Mouse (Mus musculus) kidney, embryonic 16.5 days (tissue): Measurements from ENCODE around the gene Cblc. TPM values are rescaled to one million over a fixed set of nuclear protein-coding genes. Genes with fewer than 3 reads are reported as not detected.
"Not testable (repeated sequence)": the region's sequence is repeated elsewhere in the genome, so short reads cannot be mapped to it uniquely, and the experiment has no call there.

Source experiments
- ATAC-seq: fragments of 200-750 bp; cut with Nextera tagmentation; 2 replicates; pipeline ENCODE4 v1.8.0; 2017; ENCODE audit warnings: moderate TSS enrichment; ENCODE audit not compliant: low FRiP score, low TSS enrichment
- H3K27ac ChIP-seq: fragments of 300-500 bp; sonication (generic); 2 replicates; pipeline ENCODE4 v1.5.1; 2014; ENCODE audit warnings: low read length
- H3K27me3 ChIP-seq: fragments of 300-500 bp; sonication (generic); 2 replicates; pipeline ENCODE4 v1.6.1; 2014; ENCODE audit warnings: low read length, control low read depth, mixed read lengths; ENCODE audit not compliant: insufficient read depth
- H3K36me3 ChIP-seq: fragments of 300-500 bp; sonication (generic); 2 replicates; pipeline ENCODE4 v1.6.1; 2014; ENCODE audit warnings: low read length, control low read depth, mixed read lengths; ENCODE audit not compliant: insufficient read depth
- H3K4me1 ChIP-seq: fragments of 300-500 bp; sonication (generic); 2 replicates; pipeline ENCODE4 v1.6.1; 2014; ENCODE audit warnings: low read length, control low read depth, mixed read lengths; ENCODE audit not compliant: insufficient read depth
- H3K4me2 ChIP-seq: fragments of 300-500 bp; sonication (generic); replicated peaks from 2 replicates; pipeline ENCODE4 v1.6.1; 2014; ENCODE audit warnings: low read depth, low read length
- H3K4me3 ChIP-seq: fragments of 300-500 bp; sonication (generic); 2 replicates; pipeline ENCODE4 v1.5.1; 2014; ENCODE audit warnings: mild to moderate bottlenecking, low read length
- H3K9ac ChIP-seq: fragments of 300-500 bp; sonication (generic); replicated peaks from 2 replicates; pipeline ENCODE4 v1.6.1; 2014; ENCODE audit warnings: low read length
- H3K9me3 ChIP-seq: fragments of 300-500 bp; sonication (generic); 2 replicates; pipeline ENCODE4 v1.6.1; 2016; ENCODE audit warnings: low read length, control low read depth
- WGBS: fragments of 180-500 bp; shearing (Covaris S2); extraction: QIAGEN DNeasy Blood & Tissue Kit; methylation state at CpG from one replicate; pipeline ENCODE4 v1.1.7; 2014; 5-methylcytosine and 5-hydroxymethylcytosine counted together
- polyA plus RNA-seq: library from polyadenylated mRNA; unstranded; fragments of >200 nt; fragmentation: Nextera tagmentation; extraction: Ambion mirVana; gene quantifications from 2 replicates; pipeline ENCODE4 v1.2.1, GENCODE M21; 2015

Gene Cblc
- polyA plus RNA-seq, 1 experiment from 2014 or later, result 9.4 TPM

DNA sequence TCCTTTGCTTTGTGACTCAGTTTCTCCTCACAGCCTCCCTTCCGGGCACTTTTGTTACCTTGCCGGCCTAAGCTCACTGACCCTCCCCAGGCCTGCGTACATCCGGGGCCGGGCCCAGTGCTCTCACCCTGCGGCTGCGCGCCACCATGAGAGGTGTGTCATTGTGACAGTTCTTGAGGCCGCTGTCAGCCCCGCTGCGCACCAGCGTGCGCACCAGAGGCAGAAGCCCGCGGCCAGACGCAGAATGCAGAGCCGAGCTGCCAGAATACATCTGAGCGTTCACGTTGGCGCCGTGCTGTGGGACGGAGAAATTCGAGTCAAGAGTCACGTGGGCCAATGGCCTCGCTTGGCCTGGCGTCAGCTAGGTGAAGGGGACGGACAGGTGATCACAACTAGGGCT lies 12.8 kb upstream of the Cblc start:
- H3K4me2 ChIP-seq, result peak overlapping the region; percentile 47
- no peaks in the 10 kb centered on the region for H3K36me3 ChIP-seq
- no peak overlapping the region for H3K27ac ChIP-seq
- H3K4me3 ChIP-seq, result peak overlapping the region; percentile 34
- H3K4me1 ChIP-seq, result peaks cover 11% of the 10 kb centered on the region; the same call in 1 of the 2 replicates
- ATAC-seq, result peak; percentile 54; the same call in 1 of the 2 replicates
- H3K27me3 ChIP-seq, result peaks cover 32% of the 10 kb centered on the region
- H3K9ac ChIP-seq, result peak overlapping the region; percentile 17; the same call in 1 of the 2 replicates
- 6% methylated on average over 27 of the region's 27 CpGs for WGBS
- peaks cover 6% of the 10 kb centered on the region; the same call in 1 of the 2 replicates for H3K9me3 ChIP-seq

DNA sequence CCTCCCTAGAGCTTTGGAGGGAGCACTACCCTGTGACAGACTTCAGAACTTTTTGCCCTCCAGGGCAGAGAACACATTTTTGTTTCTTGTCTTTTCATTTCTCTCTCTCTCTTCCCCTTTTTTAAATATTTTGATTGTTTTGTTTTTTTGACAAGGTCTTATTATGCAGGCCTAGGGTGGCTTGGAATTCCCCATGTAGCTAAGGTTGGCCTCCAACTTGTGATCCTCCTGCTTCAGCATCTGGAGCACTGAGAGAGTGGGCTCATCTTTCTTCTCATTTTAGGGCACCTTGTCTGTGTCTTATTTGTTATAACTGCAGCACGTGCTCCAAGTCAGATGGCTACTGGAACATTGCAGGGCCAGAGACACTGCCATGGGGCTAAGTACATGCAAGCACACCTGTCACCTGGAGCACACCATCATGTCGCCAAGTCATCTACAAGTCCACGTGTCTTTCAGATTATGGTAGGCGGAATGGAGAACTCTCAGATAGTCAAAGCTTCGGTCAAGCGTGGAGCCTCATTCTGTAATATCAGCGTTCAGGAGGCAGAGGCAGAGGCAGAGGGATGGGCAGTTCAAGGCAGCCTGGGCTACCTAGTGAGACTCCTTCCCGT lies 9.9 kb upstream of the Cblc start:
- Histone ChIP-seq H3K4me3 (no peak overlapping the region), H3K4me2 (no peak overlapping the region), H3K27ac (no peak overlapping the region), H3K4me1 (peaks cover 11% of the 10 kb centered on the region; the same call in 1 of the 2 replicates), H3K27me3 (peaks cover 20% of the 10 kb centered on the region), H3K36me3 (no peaks in the 10 kb centered on the region), H3K9me3 (peaks cover 6% of the 10 kb centered on the region; the same call in 1 of the 2 replicates), H3K9ac (no peak overlapping the region)
- no peak for ATAC-seq
- WGBS, result 82% methylated on average over 8 of the region's 8 CpGs

DNA sequence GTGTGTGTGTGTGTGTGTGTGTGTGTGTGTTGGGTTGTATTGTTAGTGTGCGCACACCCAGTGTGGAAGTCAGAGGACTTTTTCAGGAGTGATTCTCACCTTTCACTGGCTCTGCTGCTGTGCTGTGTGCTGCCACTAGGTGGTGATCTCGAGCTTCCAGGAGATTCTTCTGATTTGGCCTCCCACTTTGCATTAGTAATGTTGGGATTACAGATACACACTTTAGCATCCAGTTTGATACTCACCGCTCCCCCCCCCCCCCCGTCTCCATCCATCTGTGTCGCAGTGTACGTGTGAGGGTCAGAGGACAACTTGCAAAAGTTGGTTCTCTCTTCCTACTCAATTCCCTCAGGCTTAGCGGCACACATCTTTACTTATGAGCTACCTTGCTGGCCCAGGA lies 6.4 kb upstream of the Cblc start:
- H3K27me3 ChIP-seq, result no peaks in the 10 kb centered on the region
- peaks cover 6% of the 10 kb centered on the region; the same call in 1 of the 2 replicates for H3K9me3 ChIP-seq
- no peaks in the 10 kb centered on the region for H3K36me3 ChIP-seq
- no peak; the same call in 1 of the 2 replicates for ATAC-seq
- no peak overlapping the region for H3K4me2 ChIP-seq
- 17% methylated on average over 7 of the region's 7 CpGs for WGBS
- H3K9ac ChIP-seq, result no peak overlapping the region
- no peak overlapping the region for H3K27ac ChIP-seq
- H3K4me3 ChIP-seq, result no peak overlapping the region
- H3K4me1 ChIP-seq, result no peaks in the 10 kb centered on the region

DNA sequence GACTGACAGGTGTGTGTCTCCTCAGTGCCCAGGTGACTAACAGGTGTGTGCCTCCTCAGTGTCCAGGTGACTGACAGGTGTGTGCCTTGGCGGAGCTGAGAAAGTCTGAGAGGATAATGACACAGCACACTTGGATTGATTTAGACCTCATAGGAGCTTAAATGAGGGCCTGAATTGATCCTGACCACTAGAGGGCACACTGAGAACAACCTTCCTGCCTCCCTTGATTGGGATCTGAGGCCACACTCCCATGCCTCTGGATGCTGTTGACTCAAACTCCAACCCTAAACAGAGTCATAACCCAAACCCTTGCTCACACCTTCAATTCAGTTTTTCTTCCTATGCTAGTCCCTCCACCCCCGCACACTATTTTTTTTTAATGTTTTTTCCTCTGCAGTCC lies 4.2 kb upstream of the Cblc start:
- Histone ChIP-seq H3K4me2 (no peak overlapping the region), H3K27me3 (peaks cover 16% of the 10 kb centered on the region), H3K4me3 (no peak overlapping the region), H3K9me3 (peaks cover 6% of the 10 kb centered on the region; the same call in 1 of the 2 replicates), H3K9ac (no peak overlapping the region), H3K4me1 (no peaks in the 10 kb centered on the region), H3K36me3 (no peaks in the 10 kb centered on the region), H3K27ac (no peak overlapping the region)
- WGBS, result 19% methylated on average over 2 of the region's 2 CpGs
- no peak for ATAC-seq

DNA sequence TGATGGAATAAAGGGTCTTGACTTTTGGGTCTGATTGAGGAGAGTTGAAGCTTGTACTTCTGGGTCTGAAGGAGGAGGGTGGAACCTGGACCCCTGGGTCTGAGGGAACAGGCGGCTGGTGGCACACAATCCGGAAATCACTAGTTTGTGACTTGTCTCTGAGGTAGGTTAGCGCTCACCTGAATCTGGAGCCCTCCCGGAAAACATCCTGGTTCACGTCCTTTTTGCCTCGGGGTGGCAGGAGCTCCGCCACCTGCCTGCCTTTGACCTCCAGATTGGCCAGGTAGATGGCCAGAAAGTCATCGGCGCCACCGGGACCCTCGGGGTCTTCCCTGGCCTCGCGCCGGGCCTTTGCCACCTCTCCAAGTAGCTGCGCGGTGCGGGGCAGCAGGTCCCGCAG lies 355 bp downstream of the Cblc start:
- ATAC-seq, result no peak
- H3K27ac ChIP-seq, result no peak overlapping the region

DNA sequence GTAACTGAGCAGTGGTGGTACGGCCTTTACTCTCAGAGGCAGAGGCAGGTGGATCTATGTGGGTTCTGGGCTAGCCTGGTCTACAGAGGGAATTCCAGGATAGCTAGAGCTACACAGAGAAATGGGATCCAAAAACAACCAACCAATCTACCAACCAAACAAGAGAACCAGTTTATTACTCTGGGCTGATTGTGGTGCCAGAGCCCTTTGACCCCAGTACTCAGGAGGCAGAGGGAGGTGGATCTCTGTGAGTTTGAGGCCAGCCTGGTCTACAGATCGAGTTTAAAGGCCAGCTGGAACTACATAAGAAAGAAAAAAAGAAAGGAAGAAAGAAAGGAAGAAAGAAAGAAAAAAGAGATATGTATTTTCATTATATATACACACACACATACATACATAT lies 1.4 kb downstream of the Cblc start:
- 67% methylated on average over 2 of the region's 2 CpGs for WGBS
- H3K36me3 ChIP-seq, result no peaks in the 10 kb centered on the region
- H3K27ac ChIP-seq, result no peak overlapping the region
- peaks cover 18% of the 10 kb centered on the region for H3K27me3 ChIP-seq
- H3K4me3 ChIP-seq, result no peak overlapping the region
- no peaks in the 10 kb centered on the region for H3K9me3 ChIP-seq
- no peak overlapping the region for H3K9ac ChIP-seq
- ATAC-seq, result no peak
- H3K4me1 ChIP-seq, result no peaks in the 10 kb centered on the region
- H3K4me2 ChIP-seq, result no peak overlapping the region

More for the DNA sequence above, 355 bp downstream of the Cblc start:
- Histone ChIP-seq H3K9me3 (no peaks in the 10 kb centered on the region), H3K36me3 (no peaks in the 10 kb centered on the region), H3K4me3 (peak overlapping the region; percentile 48), H3K4me2 (peak overlapping the region; percentile 55), H3K4me1 (no peaks in the 10 kb centered on the region), H3K27me3 (peaks cover 18% of the 10 kb centered on the region), H3K9ac (peak overlapping the region; percentile 59)
- WGBS, result 10% methylated on average over 18 of the region's 18 CpGs

DNA sequence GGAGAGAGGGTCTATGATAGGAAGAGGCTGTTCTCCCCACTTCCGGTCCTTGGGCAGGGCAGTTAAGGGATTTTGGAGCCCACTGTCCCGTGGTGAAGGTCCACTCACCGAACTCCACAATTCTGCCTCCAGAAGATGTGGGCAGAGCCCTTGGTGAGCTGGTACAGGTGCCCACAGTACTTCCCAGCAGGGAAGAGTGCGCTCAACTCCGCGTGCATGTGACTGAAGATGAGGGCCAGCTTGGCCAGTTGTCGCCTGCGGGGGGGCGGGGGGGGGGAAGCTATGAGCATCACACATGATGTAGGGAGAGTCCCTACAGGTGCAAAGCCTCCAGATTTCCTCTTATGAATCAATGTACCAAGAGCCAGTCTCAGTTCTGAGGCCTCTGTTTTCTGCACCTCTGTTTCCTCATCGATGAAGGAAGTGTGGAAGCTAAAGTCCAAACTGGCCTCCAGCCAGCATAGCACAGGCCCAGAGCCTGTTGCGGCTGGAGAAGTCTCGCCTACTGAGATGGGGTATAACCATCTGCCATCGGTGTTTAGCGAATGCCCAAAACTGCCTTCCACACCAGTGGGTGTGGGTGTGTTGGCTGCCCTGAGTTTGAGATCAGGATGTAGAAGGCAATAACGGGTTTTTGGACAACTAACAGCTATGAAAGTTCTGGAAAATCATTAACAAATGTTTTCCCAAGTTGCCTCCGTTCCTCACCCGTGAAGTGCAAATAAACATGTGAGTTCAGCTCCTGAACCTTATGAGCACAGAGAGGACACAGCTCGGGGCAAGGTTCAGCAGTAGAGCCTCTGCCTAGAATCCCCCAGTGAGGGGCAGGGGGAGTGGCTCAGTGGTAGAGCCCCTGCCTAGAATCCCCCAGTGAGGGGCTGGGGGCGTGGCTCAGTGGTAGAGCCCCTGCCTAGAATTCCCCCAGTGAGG lies 3.6 kb downstream of the Cblc start:
- WGBS, result 83% methylated on average over 19 of the region's 19 CpGs
- H3K4me1 ChIP-seq, result no peaks in the 10 kb centered on the region
- H3K9me3 ChIP-seq, result no peaks in the 10 kb centered on the region
- no peak overlapping the region for H3K4me2 ChIP-seq
- no peak overlapping the region for H3K4me3 ChIP-seq
- no peak overlapping the region for H3K27ac ChIP-seq
- peaks cover 18% of the 10 kb centered on the region for H3K27me3 ChIP-seq
- H3K9ac ChIP-seq, result no peak overlapping the region
- ATAC-seq, result no peak
- no peaks in the 10 kb centered on the region for H3K36me3 ChIP-seq

DNA sequence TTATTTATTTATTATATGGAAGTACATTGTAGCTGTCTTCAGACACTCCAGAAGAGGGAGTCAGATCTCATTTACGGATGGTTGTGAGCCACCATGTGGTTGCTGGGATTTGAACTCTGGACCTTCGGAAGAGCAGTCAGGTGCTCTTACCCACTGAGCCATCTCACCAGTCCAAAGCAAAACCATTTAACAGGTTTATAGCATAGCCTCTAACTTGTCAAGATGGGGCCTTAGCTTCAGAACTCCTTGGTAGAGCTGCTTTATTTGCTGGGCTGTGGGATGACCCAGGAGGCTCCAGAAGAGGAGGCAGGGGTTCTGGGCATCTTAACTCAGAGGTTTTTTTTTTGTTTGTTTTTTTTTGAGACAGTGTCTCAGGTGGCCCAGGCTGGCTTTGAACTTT lies 5.1 kb downstream of the Cblc start:
- not testable (repeated sequence) for H3K4me3 ChIP-seq, H3K9ac ChIP-seq, H3K27me3 ChIP-seq, H3K9me3 ChIP-seq, H3K4me1 ChIP-seq, ATAC-seq, H3K4me2 ChIP-seq, H3K36me3 ChIP-seq, H3K27ac ChIP-seq
- WGBS, result 83% methylated on average over 2 of the region's 2 CpGs

DNA sequence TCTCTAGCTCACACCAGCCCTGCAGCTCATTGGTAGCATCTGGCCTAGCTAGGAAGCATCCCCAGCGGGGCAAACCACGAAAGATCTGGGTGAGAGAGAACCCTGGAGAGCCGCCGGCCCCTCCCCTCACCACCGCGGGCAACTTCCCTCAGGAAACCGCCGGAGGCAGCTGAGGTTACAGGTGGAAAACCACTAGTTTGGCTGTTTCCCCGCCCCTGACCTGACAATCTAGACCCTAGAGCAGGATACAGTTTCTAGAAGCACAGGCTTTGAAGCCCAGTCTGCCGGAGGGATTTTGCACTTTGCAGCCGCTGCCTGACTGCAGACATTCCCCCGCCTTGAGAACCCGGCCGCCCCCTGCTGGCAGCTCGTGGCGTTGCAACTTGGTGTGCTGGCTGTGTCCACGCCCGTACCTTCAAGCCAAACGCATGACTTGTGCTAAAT lies 6.7 kb downstream of the Cblc start:
- WGBS, result under 1% methylated on average over 19 of the region's 19 CpGs
- H3K9me3 ChIP-seq, result no peaks in the 10 kb centered on the region
- H3K4me2 ChIP-seq, result peak overlapping the region; percentile 74
- H3K27me3 ChIP-seq, result no peaks in the 10 kb centered on the region
- no peaks in the 10 kb centered on the region for H3K36me3 ChIP-seq
- peak; percentile 70 for ATAC-seq
- H3K4me3 ChIP-seq, result peak overlapping the region; percentile 41
- no peaks in the 10 kb centered on the region for H3K4me1 ChIP-seq
- no peak overlapping the region for H3K27ac ChIP-seq
- H3K9ac ChIP-seq, result peak overlapping the region; percentile 67
